Mouse (Mus musculus) brown adipose tissue, adult 24 weeks (tissue): ENCODE data around the gene Dennd1c. TPM values are rescaled to one million over a fixed set of nuclear protein-coding genes. Genes with fewer than 3 reads are reported as not detected.

Experiments used
- H3K27ac ChIP-seq: fragments of 200-500 bp; replicated peaks from 2 replicates; pipeline ENCODE4 v1.5.1; 2012; ENCODE audit warnings: low read depth, mild to moderate bottlenecking, low read length
- H3K4me1 ChIP-seq: fragments of 200-500 bp; 2 replicates; pipeline ENCODE4 v1.6.1; 2012; ENCODE audit warnings: low read length, mixed read lengths; ENCODE audit not compliant: control insufficient read depth, insufficient read depth, insufficient read length
- H3K4me3 ChIP-seq: fragments of 200-500 bp; 2 replicates; pipeline ENCODE4 v1.5.1; 2012; ENCODE audit warnings: low read depth, mild to moderate bottlenecking, low read length, moderate library complexity; ENCODE audit not compliant: insufficient read depth
- polyA plus RNA-seq: library from polyadenylated mRNA; stranded (reverse); fragments of >200 nt; gene quantifications from 2 replicates; pipeline ENCODE4 v1.2.4, GENCODE M21; 2012; ENCODE audit not compliant: missing spikeins, insufficient read depth, insufficient read length

The Dennd1c gene
- polyA plus RNA-seq, 1 experiment: 4.3 TPM

- Histone ChIP-seq H3K27ac (no peak overlapping the region), H3K4me1 (no peaks in the 10 kb centered on the region), H3K4me3 (no peak overlapping the region)
Measured at GRCm38 (mm10) chr17:57038978-57039377, 39.3 kb downstream of the Dennd1c start.

- H3K4me1 ChIP-seq: peaks cover 8% of the 10 kb centered on the region; the same call in 1 of the 2 replicates
- H3K27ac ChIP-seq: no peak overlapping the region
- H3K4me3 ChIP-seq: peak overlapping the region; percentile 60; the same call in 1 of the 2 replicates
Measured at GRCm38 (mm10) chr17:57032854-57033253, 45.5 kb downstream of the Dennd1c start.

- Histone ChIP-seq H3K4me3 (peak overlapping the region; percentile 60), H3K4me1 (peaks cover 8% of the 10 kb centered on the region; the same call in 1 of the 2 replicates), H3K27ac (peak overlapping the region; percentile 76)
Measured at GRCm38 (mm10) chr17:57031661-57032420, 46.5 kb downstream of the Dennd1c start.

- H3K27ac ChIP-seq: peak within 1 kb of the TSS; percentile 76
Measured at GRCm38 (mm10) chr17:57030931-57031660, 47.2 kb downstream of the Dennd1c start, which contains the start of gene Khsrp. Gene Khsrp, minus strand, starts transcription at chr17:57031522.

GRCm38 (mm10) chr17:57029691-57030090 lies 48.6 kb downstream of the Dennd1c start:
- Histone ChIP-seq H3K4me3 (peak overlapping the region; percentile 73), H3K27ac (no peak overlapping the region), H3K4me1 (peaks cover 8% of the 10 kb centered on the region; the same call in 1 of the 2 replicates)

More at GRCm38 (mm10) chr17:57030931-57031660, 47.2 kb downstream of the Dennd1c start, which contains the start of gene Khsrp:
- peaks cover 8% of the 10 kb centered on the region; the same call in 1 of the 2 replicates for H3K4me1 ChIP-seq
- peak within 1 kb of the TSS; percentile 73 for H3K4me3 ChIP-seq

GRCm38 (mm10) chr17:57027471-57027870 lies 50.8 kb downstream of the Dennd1c start:
- H3K4me1 ChIP-seq: peaks cover 6% of the 10 kb centered on the region; the same call in 1 of the 2 replicates
- H3K27ac ChIP-seq: no peak overlapping the region
- H3K4me3 ChIP-seq: no peak overlapping the region

- no peaks in the 10 kb centered on the region for H3K4me1 ChIP-seq
- no peak overlapping the region for H3K4me3 ChIP-seq
- H3K27ac ChIP-seq: no peak overlapping the region
Measured at GRCm38 (mm10) chr17:57020960-57021359, 57.4 kb downstream of the Dennd1c start.

GRCm38 (mm10) chr17:57019693-57020092 lies 58.6 kb downstream of the Dennd1c start:
- H3K4me1 ChIP-seq: no peaks in the 10 kb centered on the region
- H3K27ac ChIP-seq: no peak overlapping the region
- no peak overlapping the region for H3K4me3 ChIP-seq

Other genes with a start within 250 kb of the Dennd1c start
- gene Rfx2, start 247.5 kb downstream of the Dennd1c start, polyA plus RNA-seq: 2.5 and 3.0 TPM in 2 replicates
- not detected in 2 replicates for gene Acsbg2, start 204.1 kb downstream of the Dennd1c start, polyA plus RNA-seq
- gene 1700061G19Rik, start 203.0 kb downstream of the Dennd1c start, polyA plus RNA-seq: not detected in 2 replicates
- 9.9 and 14.9 TPM in 2 replicates for gene Mllt1, start 143.1 kb downstream of the Dennd1c start, polyA plus RNA-seq
- gene Acer1, start 96.4 kb downstream of the Dennd1c start, polyA plus RNA-seq: not detected in 2 replicates
- gene Clpp, start 88.2 kb downstream of the Dennd1c start, polyA plus RNA-seq: 175 and 196 TPM in 2 replicates
- 57.4 and 68.7 TPM in 2 replicates for gene Alkbh7, start 81.2 kb downstream of the Dennd1c start, polyA plus RNA-seq
- gene Pspn, start 78.5 kb downstream of the Dennd1c start, polyA plus RNA-seq: not detected in 2 replicates
- 29.1 and 29.3 TPM in 2 replicates for gene Gtf2f1, start 67.2 kb downstream of the Dennd1c start, polyA plus RNA-seq
- gene Gm17949, start 67.0 kb downstream of the Dennd1c start, polyA plus RNA-seq: not detected in 2 replicates
- 18.7 and 21.7 TPM in 2 replicates for gene Khsrp, start 47.0 kb downstream of the Dennd1c start, polyA plus RNA-seq
- gene Slc25a41, start 36.9 kb downstream of the Dennd1c start, polyA plus RNA-seq: not detected in 2 replicates
- not detected in 2 replicates for gene Crb3, start 19.4 kb downstream of the Dennd1c start, polyA plus RNA-seq
- 107 and 161 TPM in 2 replicates for gene Slc25a23, start 18.7 kb downstream of the Dennd1c start, polyA plus RNA-seq
- 2.4 and 2.9 TPM in 2 replicates for gene Tubb4a, start 9.3 kb upstream of the Dennd1c start, polyA plus RNA-seq
- gene Tnfsf9, start 26.8 kb upstream of the Dennd1c start, polyA plus RNA-seq: 0.79 TPM in 1 of 2 replicates, not detected in the other
- gene Cd70, start 71.3 kb upstream of the Dennd1c start, polyA plus RNA-seq: not detected in 2 replicates
- gene Tnfsf14, start 115.7 kb upstream of the Dennd1c start, polyA plus RNA-seq: not detected in 2 replicates
- gene C3, start 149.6 kb upstream of the Dennd1c start, polyA plus RNA-seq: 266 and 361 TPM in 2 replicates
- gene Gpr108, start 169.9 kb upstream of the Dennd1c start, polyA plus RNA-seq: 36.4 and 36.6 TPM in 2 replicates
- 20.4 and 30.0 TPM in 2 replicates for gene Trip10, start 170.9 kb upstream of the Dennd1c start, polyA plus RNA-seq
- 1.3 and 1.5 TPM in 2 replicates for gene Vav1, start 200.6 kb upstream of the Dennd1c start, polyA plus RNA-seq